Mouse (Mus musculus): ENCODE data around the gene Ikzf4.

GRCm38 (mm10) chr10:128621986-128622520, 23.7 kb downstream of the Ikzf4 start:
- TF ChIP-seq E2F4 (IDR thresholded peaks at IDR 0.05; ENCODE audit: insufficient read depth) (no peak), POLR2A (IDR thresholded peaks at IDR 0.05; ENCODE audit: insufficient read length, low read depth) (no peak)

All from myocyte (in vitro differentiated cells).